Mouse (Mus musculus): ENCODE measurements around the gene Tax1bp3. TPM values are rescaled to one million over a fixed set of nuclear protein-coding genes. Genes with fewer than 3 reads are reported as not detected.

The Tax1bp3 gene
- polyA plus RNA-seq, 1 experiment from 2014 or later: 203 TPM

DNA sequence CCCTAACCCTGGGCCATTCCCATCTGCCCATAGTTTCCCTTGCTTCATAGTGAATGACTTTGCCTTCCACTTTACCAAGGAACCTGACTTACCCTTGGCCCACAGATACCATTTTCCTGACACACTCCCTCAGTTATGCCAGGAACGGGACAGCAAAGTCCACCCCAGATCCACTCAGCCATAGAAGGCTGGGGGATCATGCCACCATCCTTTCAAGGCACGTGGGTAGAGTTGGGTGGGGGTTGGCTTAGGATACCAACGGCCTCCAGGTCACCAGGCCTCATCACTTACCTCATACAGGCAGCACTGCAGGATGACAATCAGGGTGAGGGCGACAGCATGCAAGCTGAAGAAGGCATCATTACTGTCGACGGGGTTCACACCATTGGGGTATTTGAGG is 10.3 kb downstream of the Tax1bp3 start:
- H3K36me3 ChIP-seq (ENCODE audit: control insufficient read depth, insufficient read depth, low read length): peaks cover 83% of the 10 kb centered on the region
- H3K4me2 ChIP-seq (ENCODE audit: low read length): no peak overlapping the region
- no peak overlapping the region for H3K9ac ChIP-seq (ENCODE audit: low read length)
- H3K27me3 ChIP-seq (replicated peaks; ENCODE audit: control insufficient read depth, insufficient read depth, low read length): no peaks in the 10 kb centered on the region
- no peaks in the 10 kb centered on the region for H3K4me1 ChIP-seq (ENCODE audit: control insufficient read depth, insufficient read depth, low read length)
- no peak for ATAC-seq
- 84% methylated on average over 6 of the region's 6 CpGs for WGBS
- H3K9me3 ChIP-seq (replicated peaks; ENCODE audit: control insufficient read depth, low read length): no peaks in the 10 kb centered on the region
- H3K4me3 ChIP-seq (ENCODE audit: low read depth, low read length): no peak overlapping the region
- DNase-seq (ENCODE audit: low spot score): no peak
- no peak overlapping the region for H3K27ac ChIP-seq (ENCODE audit: low read depth, low read length)

DNA sequence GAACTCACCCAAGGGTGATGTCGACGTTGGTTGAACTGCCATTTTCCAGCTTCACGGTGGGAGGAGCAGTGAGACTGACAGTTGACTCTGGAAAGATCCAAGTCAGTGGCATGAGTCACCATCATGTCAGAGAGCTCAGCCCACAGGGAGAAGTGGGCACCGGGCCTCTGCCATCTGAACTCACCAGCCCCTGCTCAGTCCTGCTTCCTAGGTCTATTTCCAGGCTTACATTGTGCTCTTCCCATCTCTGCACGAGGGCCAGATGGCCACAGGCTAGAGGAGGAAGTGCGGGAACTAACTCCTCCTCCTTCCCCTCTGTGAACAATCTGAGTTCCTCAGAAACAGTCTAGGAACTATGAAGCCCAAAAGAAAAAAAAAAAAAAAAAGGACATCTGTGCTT is 16.2 kb downstream of the Tax1bp3 start:
- no peak overlapping the region for H3K4me3 ChIP-seq (ENCODE audit: low read depth, low read length)
- H3K27ac ChIP-seq (ENCODE audit: low read depth, low read length): no peak overlapping the region
- ATAC-seq (no peak), DNase-seq (ENCODE audit: low spot score) (no peak)
- 83% methylated on average over 6 of the region's 6 CpGs for WGBS
- H3K9me3 ChIP-seq (replicated peaks; ENCODE audit: control insufficient read depth, low read length): no peaks in the 10 kb centered on the region
- no peak overlapping the region for H3K4me2 ChIP-seq (ENCODE audit: low read length)
- H3K9ac ChIP-seq (ENCODE audit: low read length): no peak overlapping the region
- H3K4me1 ChIP-seq (ENCODE audit: control insufficient read depth, insufficient read depth, low read length): 0 out of 2 replicates have a peak, but pooled peaks cover 4% of the 10 kb centered on the region
- peaks cover 43% of the 10 kb centered on the region for H3K36me3 ChIP-seq (ENCODE audit: control insufficient read depth, insufficient read depth, low read length)
- H3K27me3 ChIP-seq (replicated peaks; ENCODE audit: control insufficient read depth, insufficient read depth, low read length): no peaks in the 10 kb centered on the region

DNA sequence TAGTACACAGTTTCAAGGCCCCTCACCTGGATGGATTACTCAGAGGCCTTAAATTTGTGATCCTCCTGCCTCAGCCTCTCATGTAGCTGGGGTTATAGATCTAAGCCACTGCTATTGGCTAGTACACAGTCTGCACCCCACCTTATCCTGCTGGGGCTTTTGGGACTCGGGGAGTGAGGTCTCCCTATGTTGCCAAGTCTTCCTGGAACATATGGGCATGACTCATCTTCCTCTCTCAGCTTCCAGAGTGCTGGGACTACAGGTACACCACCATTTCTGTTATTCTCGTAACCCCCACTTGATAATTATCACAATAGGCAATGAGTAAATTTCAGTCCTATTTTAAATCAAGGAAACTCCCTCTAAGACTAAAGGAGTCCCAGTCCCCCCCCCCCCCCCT is 17.6 kb downstream of the Tax1bp3 start:
- H3K4me2 ChIP-seq (ENCODE audit: low read length): no peak overlapping the region
- peaks cover 30% of the 10 kb centered on the region for H3K36me3 ChIP-seq (ENCODE audit: control insufficient read depth, insufficient read depth, low read length)
- H3K9me3 ChIP-seq (replicated peaks; ENCODE audit: control insufficient read depth, low read length): no peaks in the 10 kb centered on the region
- no peak overlapping the region for H3K27ac ChIP-seq (ENCODE audit: low read depth, low read length)
- H3K27me3 ChIP-seq (replicated peaks; ENCODE audit: control insufficient read depth, insufficient read depth, low read length): no peaks in the 10 kb centered on the region
- no peak overlapping the region for H3K9ac ChIP-seq (ENCODE audit: low read length)
- 0 out of 2 replicates have a peak, but pooled peaks cover 6% of the 10 kb centered on the region for H3K4me1 ChIP-seq (ENCODE audit: control insufficient read depth, insufficient read depth, low read length)
- no peak overlapping the region for H3K4me3 ChIP-seq (ENCODE audit: low read depth, low read length)
- ATAC-seq (no peak), DNase-seq (ENCODE audit: low spot score) (no peak)
- 69% methylated on average over 2 of the region's 2 CpGs for WGBS

DNA sequence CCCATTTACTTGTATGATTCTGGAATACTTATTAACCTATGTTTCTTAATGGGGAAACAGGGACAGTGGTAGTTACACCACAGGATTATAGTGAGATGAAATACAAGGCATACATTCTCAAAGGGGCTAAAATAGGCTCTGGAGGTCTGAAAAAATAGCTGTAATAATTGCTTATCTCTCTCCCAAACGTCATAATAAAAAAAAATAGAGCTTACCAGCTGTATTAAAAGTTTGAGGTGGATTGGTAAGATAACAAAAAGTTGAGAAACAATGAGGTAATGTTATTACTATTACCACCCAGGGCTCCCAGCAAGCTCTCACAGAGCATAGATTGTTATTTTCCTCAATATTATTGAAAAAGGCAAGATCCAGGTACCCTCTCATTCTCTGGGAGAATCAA is 21.3 kb downstream of the Tax1bp3 start:
- Histone ChIP-seq H3K9me3 (replicated peaks; ENCODE audit: control insufficient read depth, low read length) (no peaks in the 10 kb centered on the region), H3K27ac (ENCODE audit: low read depth, low read length) (no peak overlapping the region), H3K4me1 (ENCODE audit: control insufficient read depth, insufficient read depth, low read length) (0 out of 2 replicates have a peak, but pooled peaks cover 6% of the 10 kb centered on the region), H3K27me3 (replicated peaks; ENCODE audit: control insufficient read depth, insufficient read depth, low read length) (no peaks in the 10 kb centered on the region), H3K36me3 (ENCODE audit: control insufficient read depth, insufficient read depth, low read length) (no peaks in the 10 kb centered on the region), H3K4me2 (ENCODE audit: low read length) (peak overlapping the region; percentile 84), H3K9ac (ENCODE audit: low read length) (peak overlapping the region; percentile 77), H3K4me3 (ENCODE audit: low read depth, low read length) (peak overlapping the region; percentile 58)
- ATAC-seq: no peak
- DNase-seq (ENCODE audit: low spot score): no peak
- WGBS: 10% methylated on average over 1 of the region's 1 CpGs

DNA sequence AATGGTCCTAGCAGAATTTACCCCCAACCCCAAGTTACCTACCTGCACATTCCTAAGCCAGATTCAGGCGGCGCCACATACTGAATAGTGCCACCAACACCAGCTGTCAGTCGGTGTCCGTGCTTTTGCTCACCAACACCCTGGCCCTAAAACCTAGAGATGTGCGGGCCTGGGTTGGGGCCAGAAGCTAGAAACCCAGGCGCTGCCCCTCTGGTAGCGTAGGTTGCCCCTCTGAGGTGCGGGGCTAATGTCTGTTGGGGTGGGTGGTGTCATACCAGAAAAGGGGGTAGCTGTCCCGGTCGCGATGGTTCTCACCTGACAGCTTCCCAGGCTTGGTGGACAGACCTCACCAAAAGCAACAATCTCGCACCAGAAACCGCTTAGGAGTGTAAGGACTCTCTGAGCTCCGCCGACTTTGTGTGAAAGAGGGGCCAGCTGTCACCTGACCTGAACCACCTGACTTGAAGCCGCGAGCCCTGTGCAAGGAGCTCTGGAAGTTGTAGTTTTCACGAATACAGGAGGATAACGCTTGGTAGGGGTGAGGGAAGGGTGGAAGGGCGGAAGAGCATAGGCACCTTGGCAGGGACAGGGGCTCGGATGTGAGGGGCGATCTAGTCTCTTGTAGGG is 21.8 kb downstream of the Tax1bp3 start, which contains the start of gene Ctns:
Gene Ctns, minus strand, starts transcription at position 440 of the 627 bp plus-strand sequence.
- Histone ChIP-seq H3K27ac (ENCODE audit: low read depth, low read length) (no peak within 1 kb of the TSS), H3K9ac (ENCODE audit: low read length) (peak within 1 kb of the TSS; percentile 77), H3K27me3 (replicated peaks; ENCODE audit: control insufficient read depth, insufficient read depth, low read length) (no peaks in the 10 kb centered on the region), H3K4me2 (ENCODE audit: low read length) (peak within 1 kb of the TSS; percentile 84), H3K9me3 (replicated peaks; ENCODE audit: control insufficient read depth, low read length) (no peaks in the 10 kb centered on the region), H3K36me3 (ENCODE audit: control insufficient read depth, insufficient read depth, low read length) (no peaks in the 10 kb centered on the region), H3K4me1 (ENCODE audit: control insufficient read depth, insufficient read depth, low read length) (0 out of 2 replicates have a peak, but pooled peaks cover 6% of the 10 kb centered on the region), H3K4me3 (ENCODE audit: low read depth, low read length) (peak within 1 kb of the TSS; percentile 58)
- ATAC-seq: peak; percentile 96
- peak; percentile 94 for DNase-seq (ENCODE audit: low spot score)
- WGBS: under 1% methylated on average over 22 of the region's 22 CpGs

DNA sequence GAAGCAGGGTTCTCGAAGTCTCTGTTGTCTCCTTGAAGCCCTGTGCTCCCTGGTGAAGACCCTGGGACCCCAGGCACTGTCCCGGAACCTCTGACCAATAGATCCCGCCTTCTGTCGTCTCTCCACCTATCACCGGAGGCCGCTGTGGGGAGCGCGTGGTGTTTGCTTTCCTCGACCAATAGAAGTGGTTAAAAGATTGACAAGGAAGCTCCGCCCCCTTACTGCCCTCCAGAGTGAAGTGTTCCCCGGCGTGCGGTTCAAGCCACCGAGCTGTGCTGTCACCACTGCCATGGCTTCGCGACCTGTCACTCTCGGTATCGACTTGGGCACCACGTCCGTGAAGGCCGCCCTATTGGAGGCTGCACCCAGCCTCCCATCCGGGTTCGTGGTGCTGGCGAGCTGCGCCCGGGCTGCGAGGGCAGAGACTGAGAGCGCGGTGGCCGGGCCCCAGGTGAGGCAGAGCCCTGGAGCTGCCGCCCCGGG is 22.4 kb downstream of the Tax1bp3 start, which contains the start of gene Shpk:
Gene Shpk, plus strand, starts transcription at position 231 of the 483 bp plus-strand sequence.
- H3K36me3 ChIP-seq (ENCODE audit: control insufficient read depth, insufficient read depth, low read length): no peaks in the 10 kb centered on the region
- DNase-seq (ENCODE audit: low spot score) (peak; percentile 98), ATAC-seq (peak; percentile 98)
- 0 out of 2 replicates have a peak, but pooled peaks cover 6% of the 10 kb centered on the region for H3K4me1 ChIP-seq (ENCODE audit: control insufficient read depth, insufficient read depth, low read length)
- WGBS: under 1% methylated on average over 31 of the region's 32 CpGs
- H3K4me3 ChIP-seq (ENCODE audit: low read depth, low read length): peak within 1 kb of the TSS; percentile 58
- no peak within 1 kb of the TSS for H3K27ac ChIP-seq (ENCODE audit: low read depth, low read length)
- H3K4me2 ChIP-seq (ENCODE audit: low read length): peak within 1 kb of the TSS; percentile 84
- H3K9me3 ChIP-seq (replicated peaks; ENCODE audit: control insufficient read depth, low read length): no peaks in the 10 kb centered on the region
- peak within 1 kb of the TSS; percentile 77 for H3K9ac ChIP-seq (ENCODE audit: low read length)
- H3K27me3 ChIP-seq (replicated peaks; ENCODE audit: control insufficient read depth, insufficient read depth, low read length): no peaks in the 10 kb centered on the region

DNA sequence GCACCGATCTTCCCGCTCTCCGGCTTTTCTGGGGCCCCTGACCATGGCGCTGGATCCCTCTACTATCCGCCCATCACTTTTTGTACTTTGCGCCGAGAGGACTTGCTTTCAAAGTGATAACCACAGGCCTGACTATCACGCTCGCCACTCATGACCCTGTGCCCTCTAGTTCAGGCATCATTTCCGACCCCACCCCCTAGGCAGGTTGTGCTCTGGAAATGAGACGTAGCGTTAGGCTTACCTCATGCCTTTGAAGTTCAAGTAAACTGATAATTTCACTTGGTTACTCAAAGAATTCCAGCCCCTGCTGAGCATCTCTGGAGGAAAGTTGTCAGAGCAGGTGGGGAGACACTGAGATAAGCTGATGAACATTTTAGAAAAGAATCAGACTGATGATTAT is 23.0 kb downstream of the Tax1bp3 start:
- no peak overlapping the region for H3K27ac ChIP-seq (ENCODE audit: low read depth, low read length)
- ATAC-seq (no peak), DNase-seq (ENCODE audit: low spot score) (no peak)
- H3K4me2 ChIP-seq (ENCODE audit: low read length): peak overlapping the region; percentile 84
- peak overlapping the region; percentile 77 for H3K9ac ChIP-seq (ENCODE audit: low read length)
- no peaks in the 10 kb centered on the region for H3K36me3 ChIP-seq (ENCODE audit: control insufficient read depth, insufficient read depth, low read length)
- H3K4me1 ChIP-seq (ENCODE audit: control insufficient read depth, insufficient read depth, low read length): 0 out of 2 replicates have a peak, but pooled peaks cover 6% of the 10 kb centered on the region
- no peaks in the 10 kb centered on the region for H3K9me3 ChIP-seq (replicated peaks; ENCODE audit: control insufficient read depth, low read length)
- no peaks in the 10 kb centered on the region for H3K27me3 ChIP-seq (replicated peaks; ENCODE audit: control insufficient read depth, insufficient read depth, low read length)
- H3K4me3 ChIP-seq (ENCODE audit: low read depth, low read length): peak overlapping the region; percentile 58
- WGBS: 6% methylated on average over 12 of the region's 12 CpGs

DNA sequence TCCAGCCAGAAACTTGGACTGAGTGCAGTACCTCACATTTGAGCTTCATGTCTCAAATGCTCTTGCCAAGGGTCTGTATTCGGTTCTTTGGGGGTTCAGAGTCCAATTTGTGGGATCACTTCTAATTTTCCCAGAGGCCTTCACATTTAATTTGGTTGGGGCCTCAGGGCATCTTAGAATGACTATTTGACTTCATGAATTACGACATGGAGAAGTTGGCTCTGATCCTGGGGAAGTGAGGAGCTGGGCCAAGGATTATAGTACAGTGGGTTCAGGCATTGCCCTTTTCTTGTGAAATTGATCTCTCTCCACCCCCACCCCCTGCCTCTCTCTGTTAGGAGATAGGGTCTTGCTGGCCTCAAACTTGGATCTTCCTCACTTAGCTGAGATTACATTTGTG is 24.1 kb downstream of the Tax1bp3 start:
- Histone ChIP-seq H3K27me3 (replicated peaks; ENCODE audit: control insufficient read depth, insufficient read depth, low read length) (no peaks in the 10 kb centered on the region), H3K9me3 (replicated peaks; ENCODE audit: control insufficient read depth, low read length) (no peaks in the 10 kb centered on the region), H3K4me3 (ENCODE audit: low read depth, low read length) (no peak overlapping the region), H3K4me2 (ENCODE audit: low read length) (no peak overlapping the region), H3K4me1 (ENCODE audit: control insufficient read depth, insufficient read depth, low read length) (0 out of 2 replicates have a peak, but pooled peaks cover 6% of the 10 kb centered on the region), H3K9ac (ENCODE audit: low read length) (no peak overlapping the region), H3K36me3 (ENCODE audit: control insufficient read depth, insufficient read depth, low read length) (no peaks in the 10 kb centered on the region), H3K27ac (ENCODE audit: low read depth, low read length) (no peak overlapping the region)
- WGBS: 74% methylated on average over 2 of the region's 2 CpGs
- ATAC-seq (no peak), DNase-seq (ENCODE audit: low spot score) (no peak)

DNA sequence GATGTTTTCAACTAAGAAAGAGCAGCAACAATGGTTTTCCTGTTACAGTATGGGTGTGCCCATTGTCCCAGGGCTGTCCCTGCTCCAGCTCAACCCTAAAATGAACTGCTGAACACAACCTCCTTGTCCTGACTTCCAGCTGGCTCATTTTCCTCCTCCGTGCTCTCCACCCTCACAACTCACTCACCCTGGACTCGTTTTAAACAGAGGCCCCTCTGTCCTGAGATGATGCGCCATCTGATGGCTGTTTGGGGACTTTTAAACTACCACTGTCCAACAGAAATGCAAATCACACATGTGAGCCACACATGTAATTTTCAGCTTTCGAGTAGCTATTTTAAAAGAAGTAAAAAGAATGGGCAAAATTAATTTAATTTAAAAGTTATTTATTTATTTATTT is 24.7 kb downstream of the Tax1bp3 start:
- WGBS: 35% methylated on average over 4 of the region's 4 CpGs
- no peaks in the 10 kb centered on the region for H3K9me3 ChIP-seq (replicated peaks; ENCODE audit: control insufficient read depth, low read length)
- H3K27ac ChIP-seq (ENCODE audit: low read depth, low read length): no peak overlapping the region
- H3K4me3 ChIP-seq (ENCODE audit: low read depth, low read length): no peak overlapping the region
- DNase-seq (ENCODE audit: low spot score): no peak
- H3K27me3 ChIP-seq (replicated peaks; ENCODE audit: control insufficient read depth, insufficient read depth, low read length): no peaks in the 10 kb centered on the region
- 0 out of 2 replicates have a peak, but pooled peaks cover 6% of the 10 kb centered on the region for H3K4me1 ChIP-seq (ENCODE audit: control insufficient read depth, insufficient read depth, low read length)
- ATAC-seq: no peak
- H3K4me2 ChIP-seq (ENCODE audit: low read length): no peak overlapping the region
- H3K9ac ChIP-seq (ENCODE audit: low read length): no peak overlapping the region
- H3K36me3 ChIP-seq (ENCODE audit: control insufficient read depth, insufficient read depth, low read length): no peaks in the 10 kb centered on the region
